Mouse (Mus musculus): Measurements from ENCODE around the gene Fdx1l. TPM values are rescaled to one million over a fixed set of nuclear protein-coding genes. Genes with fewer than 3 reads are reported as not detected.
"Not testable (repeated sequence)": the region's sequence is repeated elsewhere in the genome, so short reads cannot be mapped to it uniquely, and the experiment has no call there.

Gene Fdx1l
- polyA plus RNA-seq, 1 experiment: 20.9 TPM

DNA sequence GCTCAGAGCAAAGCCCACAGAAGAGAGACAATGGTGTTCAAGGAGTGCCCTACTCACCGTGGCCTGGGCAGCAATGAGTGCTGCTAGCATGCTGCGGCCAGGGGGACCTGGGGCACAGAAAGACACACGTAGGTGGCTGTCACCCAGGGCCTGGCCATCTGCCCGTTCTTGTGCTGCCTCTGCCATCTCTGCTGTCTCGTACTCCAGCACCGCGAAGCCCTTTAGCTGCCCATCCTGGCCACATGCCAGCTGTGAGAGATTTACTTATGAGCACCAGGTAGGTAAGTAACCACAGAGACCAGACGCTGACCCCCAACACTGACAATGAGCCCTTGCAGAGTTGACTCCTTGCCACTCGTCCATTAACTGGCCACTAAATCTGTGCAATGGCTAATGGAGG is 7.7 kb upstream of the Fdx1l start:
- Histone ChIP-seq H3K4me3 (ENCODE audit: insufficient read depth, low read length) (no peak overlapping the region), H3K27ac (ENCODE audit: insufficient read depth, low read length) (no peak overlapping the region), H3K4me1 (ENCODE audit: control insufficient read depth, insufficient read depth, low read length) (no peaks in the 10 kb centered on the region)
- TF ChIP-seq POLR2A (IDR thresholded peaks at IDR 0.05; ENCODE audit: low read depth, low read length) (no peak), CTCF (IDR thresholded peaks at IDR 0.05; ENCODE audit: borderline replicate concordance, insufficient read depth, low read length) (no peak)

- H3K4me3 ChIP-seq (ENCODE audit: insufficient read depth, low read length): no peak overlapping the region
- H3K4me1 ChIP-seq (ENCODE audit: control insufficient read depth, insufficient read depth, low read length): peaks cover 9% of the 10 kb centered on the region
- H3K27ac ChIP-seq (ENCODE audit: insufficient read depth, low read length): no peak overlapping the region
- no peak for TF ChIP-seq CTCF (IDR thresholded peaks at IDR 0.05; ENCODE audit: borderline replicate concordance, insufficient read depth, low read length)
- no peak for TF ChIP-seq POLR2A (IDR thresholded peaks at IDR 0.05; ENCODE audit: low read depth, low read length)
Observed at GRCm38 (mm10) chr9:21075625-21076024, 2.2 kb upstream of the Fdx1l start.

- peaks cover 9% of the 10 kb centered on the region for H3K4me1 ChIP-seq (ENCODE audit: control insufficient read depth, insufficient read depth, low read length)
- no peak overlapping the region for H3K4me3 ChIP-seq (ENCODE audit: insufficient read depth, low read length)
- no peak overlapping the region for H3K27ac ChIP-seq (ENCODE audit: insufficient read depth, low read length)
- TF ChIP-seq CTCF (IDR thresholded peaks at IDR 0.05; ENCODE audit: borderline replicate concordance, insufficient read depth, low read length): no peak
- TF ChIP-seq POLR2A (IDR thresholded peaks at IDR 0.05; ENCODE audit: low read depth, low read length): no peak
Observed at GRCm38 (mm10) chr9:21074173-21074572, 759 bp upstream of the Fdx1l start.

DNA sequence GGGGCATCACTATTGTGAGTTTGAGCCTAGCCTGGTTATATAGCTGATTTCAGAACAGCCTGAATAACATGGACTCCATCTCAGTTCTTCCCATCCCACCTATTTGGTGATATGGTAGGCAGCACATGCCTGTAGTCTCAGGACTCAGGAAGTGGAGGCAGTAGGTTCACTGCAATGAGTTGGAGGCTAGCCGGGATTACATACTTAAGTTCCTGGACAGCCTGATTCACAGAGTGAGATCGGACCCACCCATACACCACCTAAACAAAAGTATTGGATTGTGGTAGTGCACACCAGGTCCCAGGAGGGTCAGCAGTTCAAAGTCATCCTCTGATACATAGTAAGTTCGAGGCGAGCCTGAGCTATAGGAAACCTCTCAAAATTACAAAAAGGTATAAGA is 773 bp downstream of the Fdx1l start:
- Histone ChIP-seq H3K4me1 (ENCODE audit: control insufficient read depth, insufficient read depth, low read length) (peaks cover 9% of the 10 kb centered on the region), H3K27ac (ENCODE audit: insufficient read depth, low read length) (0 out of 2 replicates have a peak overlapping the region, but pooled peaks have one; percentile 10), H3K4me3 (ENCODE audit: insufficient read depth, low read length) (peak overlapping the region; percentile 79)
- TF ChIP-seq CTCF (IDR thresholded peaks at IDR 0.05; ENCODE audit: borderline replicate concordance, insufficient read depth, low read length) (no peak), POLR2A (IDR thresholded peaks at IDR 0.05; ENCODE audit: low read depth, low read length) (no peak)

DNA sequence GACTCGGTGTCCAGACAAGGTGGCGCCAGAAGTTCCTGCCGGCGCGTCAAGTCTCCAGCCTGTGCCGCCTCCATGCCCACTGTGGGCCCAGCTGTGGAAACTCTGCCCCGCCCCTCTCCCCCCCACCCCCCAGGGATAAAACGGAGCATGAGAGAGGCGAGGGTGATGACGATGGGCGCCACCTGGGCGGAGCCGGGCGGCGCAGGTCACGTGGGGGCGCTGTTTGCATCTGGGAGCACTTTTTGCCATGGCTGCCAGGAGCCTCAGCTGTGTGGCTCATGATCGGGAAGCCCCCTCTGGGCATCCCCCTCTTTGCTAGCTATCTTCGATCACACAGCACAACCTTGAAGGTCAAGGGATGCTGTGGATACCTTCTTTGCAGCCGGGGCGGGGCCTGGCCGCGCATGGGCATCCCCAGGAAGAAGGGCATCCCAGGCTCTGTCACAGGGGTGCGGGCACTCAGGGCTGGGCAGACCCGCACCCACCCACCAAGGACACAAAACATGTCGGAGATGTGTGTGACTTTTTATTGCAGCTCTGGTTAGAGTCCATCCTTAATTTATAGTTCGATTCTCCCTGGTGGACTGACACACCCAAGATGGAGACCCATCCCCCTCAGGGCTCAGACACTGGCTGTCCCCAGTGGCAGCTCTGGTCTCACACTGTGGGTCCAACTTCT is 6.3 kb downstream of the Fdx1l start, which contains the start of gene Zglp1:
Gene Zglp1, minus strand, starts transcription at position 88 of the 679 bp plus-strand sequence.
- no peak within 1 kb of the TSS for H3K27ac ChIP-seq (ENCODE audit: insufficient read depth, low read length)
- peaks cover 7% of the 10 kb centered on the region for H3K4me1 ChIP-seq (ENCODE audit: control insufficient read depth, insufficient read depth, low read length)
- no peak within 1 kb of the TSS for H3K4me3 ChIP-seq (ENCODE audit: insufficient read depth, low read length)
- TF ChIP-seq POLR2A (IDR thresholded peaks at IDR 0.05; ENCODE audit: low read depth, low read length) (no peak), CTCF (IDR thresholded peaks at IDR 0.05; ENCODE audit: borderline replicate concordance, insufficient read depth, low read length) (no peak)

GRCm38 (mm10) chr9:21062928-21063327 is 10.5 kb downstream of the Fdx1l start:
- Histone ChIP-seq H3K4me3 (ENCODE audit: insufficient read depth, low read length) (no peak overlapping the region), H3K4me1 (ENCODE audit: control insufficient read depth, insufficient read depth, low read length) (no peaks in the 10 kb centered on the region), H3K27ac (ENCODE audit: insufficient read depth, low read length) (peak overlapping the region; percentile 14; the same call in 1 of the 2 replicates)
- TF ChIP-seq CTCF (IDR thresholded peaks at IDR 0.05; ENCODE audit: borderline replicate concordance, insufficient read depth, low read length) (no peak), POLR2A (IDR thresholded peaks at IDR 0.05; ENCODE audit: low read depth, low read length) (no peak)

DNA sequence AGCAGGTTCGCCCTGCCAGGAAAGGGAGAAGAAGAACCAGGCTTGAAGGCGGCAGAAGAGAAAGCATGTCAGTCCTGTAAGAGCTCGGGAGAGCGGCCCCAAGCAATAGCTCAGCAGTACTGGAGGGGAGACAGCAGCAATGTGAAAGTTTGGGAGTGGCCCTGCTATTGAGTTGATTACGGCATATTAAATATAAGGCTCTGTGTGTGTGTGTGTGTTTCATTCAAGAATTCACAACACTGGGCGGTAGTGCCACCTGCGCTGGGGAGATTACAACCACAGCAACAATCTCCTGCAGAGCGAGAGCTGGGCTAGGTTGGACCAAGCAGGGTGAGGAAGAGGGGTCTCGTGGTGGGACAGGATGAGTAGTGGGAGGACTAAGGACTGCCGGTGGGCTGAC is 21.8 kb downstream of the Fdx1l start:
- no peak for TF ChIP-seq POLR2A (IDR thresholded peaks at IDR 0.05; ENCODE audit: low read depth, low read length)
- TF ChIP-seq CTCF (IDR thresholded peaks at IDR 0.05; ENCODE audit: borderline replicate concordance, insufficient read depth, low read length): no peak
- H3K27ac ChIP-seq (ENCODE audit: insufficient read depth, low read length): no peak overlapping the region
- no peaks in the 10 kb centered on the region for H3K4me1 ChIP-seq (ENCODE audit: control insufficient read depth, insufficient read depth, low read length)
- H3K4me3 ChIP-seq (ENCODE audit: insufficient read depth, low read length): no peak overlapping the region

- no peaks in the 10 kb centered on the region for H3K4me1 ChIP-seq (ENCODE audit: control insufficient read depth, insufficient read depth, low read length)
- H3K27ac ChIP-seq (ENCODE audit: insufficient read depth, low read length): no peak overlapping the region
- no peak overlapping the region for H3K4me3 ChIP-seq (ENCODE audit: insufficient read depth, low read length)
- no peak for TF ChIP-seq CTCF (IDR thresholded peaks at IDR 0.05; ENCODE audit: borderline replicate concordance, insufficient read depth, low read length)
- no peak for TF ChIP-seq POLR2A (IDR thresholded peaks at IDR 0.05; ENCODE audit: low read depth, low read length)
Observed at GRCm38 (mm10) chr9:21045235-21045634, 28.2 kb downstream of the Fdx1l start.

GRCm38 (mm10) chr9:21044785-21045184 is 28.6 kb downstream of the Fdx1l start:
- not testable (repeated sequence) for H3K27ac ChIP-seq (ENCODE audit: insufficient read depth, low read length); H3K4me1 ChIP-seq (ENCODE audit: control insufficient read depth, insufficient read depth, low read length); H3K4me3 ChIP-seq (ENCODE audit: insufficient read depth, low read length)

- no peak overlapping the region for H3K4me3 ChIP-seq (ENCODE audit: insufficient read depth, low read length)
- TF ChIP-seq CTCF (IDR thresholded peaks at IDR 0.05; ENCODE audit: borderline replicate concordance, insufficient read depth, low read length) (no peak), POLR2A (IDR thresholded peaks at IDR 0.05; ENCODE audit: low read depth, low read length) (no peak)
- no peak overlapping the region for H3K27ac ChIP-seq (ENCODE audit: insufficient read depth, low read length)
- no peaks in the 10 kb centered on the region for H3K4me1 ChIP-seq (ENCODE audit: control insufficient read depth, insufficient read depth, low read length)
Observed at GRCm38 (mm10) chr9:21043563-21043962, 29.9 kb downstream of the Fdx1l start.

Measured in embryonic fibroblast, embryonic 13.5 days (primary cell).